Mouse (Mus musculus): ENCODE results near the gene Uhmk1. TPM values are rescaled to one million over a fixed set of nuclear protein-coding genes. Genes with fewer than 3 reads are reported as not detected.

The Uhmk1 gene
- total RNA-seq, 2 experiments from 2014 or later = 145 to 147 TPM

Other genes starting within 250 kb of the Uhmk1 start
- 10 to 100 TPM; 20.5 to 22.1 TPM for gene Hsd17b7, start 246.2 kb downstream of the Uhmk1 start, total RNA-seq (2021)
- 1 to 10 TPM; 7.4 to 7.7 TPM for gene Ddr2, start 104.6 kb downstream of the Uhmk1 start, total RNA-seq (2021)
- 10 to 100 TPM; 56.6 to 63.1 TPM for gene Uap1, start 40.4 kb downstream of the Uhmk1 start, total RNA-seq (2021)
- gene Sh2d1b2, start 17.4 kb upstream of the Uhmk1 start, total RNA-seq (2021) = not detected
- not detected for gene Sh2d1b1, start 61.9 kb upstream of the Uhmk1 start, total RNA-seq (2021)
- gene Gm7694, start 90.9 kb upstream of the Uhmk1 start, total RNA-seq (2021) = 1 to 10 TPM; 3.2 TPM
- not detected for gene Spata46, start 93.4 kb upstream of the Uhmk1 start, total RNA-seq (2021)